Mouse (Mus musculus) megakaryocyte-erythroid progenitor cell, adult 5 weeks (primary cell): Measurements from ENCODE around the gene Sdc3. TPM values are rescaled to one million over a fixed set of nuclear protein-coding genes. Genes with fewer than 3 reads are reported as not detected.

Experiments used
- polyA plus RNA-seq: library from polyadenylated mRNA; stranded (reverse); fragments of >175 nt; gene quantifications from 2 replicates; pipeline ENCODE4 v1.2.3, GENCODE M21; 2012

The Sdc3 gene
- 7.4 and 8.9 TPM in 2 replicates for polyA plus RNA-seq

GRCm38 (mm10) chr4:130792376-130793179 is at the start of gene Sdc3:
TSS of gene Sdc3 (plus strand) at chr4:130792537.

Other genes starting within 250 kb of the Sdc3 start
- gene Nkain1, start 218.4 kb upstream of the Sdc3 start, polyA plus RNA-seq = 0.10 and 0.11 TPM in 2 replicates
- gene Pum1, start 129.2 kb upstream of the Sdc3 start, polyA plus RNA-seq = 32.9 and 44.9 TPM in 2 replicates
- 889 and 1,072 TPM in 2 replicates for gene Laptm5, start 120.6 kb downstream of the Sdc3 start, polyA plus RNA-seq
- 0.07 TPM in 1 of 2 replicates, not detected in the other for gene Matn1, start 151.8 kb downstream of the Sdc3 start, polyA plus RNA-seq